Mouse (Mus musculus) G1E (cell line): ENCODE data around the gene Vmn1r174. TPM values are rescaled to one million over a fixed set of nuclear protein-coding genes. Genes with fewer than 3 reads are reported as not detected.
"Not testable (repeated sequence)": the region's sequence is repeated elsewhere in the genome, so short reads cannot be mapped to it uniquely, and the experiment has no call there.

Source experiments
- ATAC-seq: 2 replicates; pipeline ENCODE4 v1.8.0; 2016; ENCODE audit warnings: mild to moderate bottlenecking; ENCODE audit not compliant: insufficient number of reproducible peaks, poor library complexity, low FRiP score, severe bottlenecking; ENCODE audit errors: extremely low read depth
- DNase-seq: peaks from one replicate; pipeline ENCODE4 v3.0.0; 2012; ENCODE audit warnings: low spot score
- H3K27me3 ChIP-seq: 2 replicates; pipeline ENCODE4 v1.6.1; 2012; ENCODE audit warnings: mild to moderate bottlenecking, low read length, inconsistent platforms; ENCODE audit not compliant: insufficient read depth
- H3K36me3 ChIP-seq: replicated peaks from 2 replicates; pipeline ENCODE3; 2012; ENCODE audit warnings: mild to moderate bottlenecking, inconsistent platforms
- H3K4me1 ChIP-seq: 2 replicates; pipeline ENCODE4 v1.6.1; 2012; ENCODE audit warnings: low read depth, low read length, inconsistent platforms, mixed read lengths; ENCODE audit not compliant: insufficient read depth
- H3K4me3 ChIP-seq: 2 replicates; pipeline ENCODE4 v1.5.1; 2012; ENCODE audit warnings: low read depth, mild to moderate bottlenecking, inconsistent platforms, low read length, moderate library complexity, mixed read lengths
- H3K9me3 ChIP-seq: replicated peaks from 2 replicates; pipeline ENCODE4 v1.6.1; 2012; ENCODE audit warnings: inconsistent platforms
- CTCF ChIP-seq: IDR thresholded peaks from 2 replicates; pipeline ENCODE4 v1.5.1; 2012; ENCODE audit warnings: low read depth, low read length, inconsistent platforms, mixed read lengths
- GATA1 ChIP-seq: IDR thresholded peaks from 2 replicates; pipeline ENCODE4 v1.6.1; 2012; ENCODE audit warnings: borderline replicate concordance, low read length, inconsistent platforms, mixed read lengths
- GATA2 ChIP-seq: IDR thresholded peaks from 2 replicates; pipeline ENCODE4 v1.6.1; 2012; ENCODE audit warnings: low read depth, low read length, inconsistent platforms, borderline replicate concordance
- POLR2AphosphoS5 ChIP-seq: IDR thresholded peaks from 2 replicates; pipeline ENCODE4 v1.6.1; 2012; ENCODE audit warnings: low read depth, low read length, inconsistent platforms; ENCODE audit not compliant: insufficient replicate concordance
- TAL1 ChIP-seq: conservative IDR thresholded peaks from 2 replicates; pipeline ENCODE4 v1.6.1; 2012; ENCODE audit warnings: low read depth, low read length, inconsistent platforms, mixed read lengths
- polyA plus RNA-seq: library from polyadenylated mRNA; stranded (reverse); fragments of >175 nt; gene quantifications from 2 replicates; pipeline ENCODE4 v1.2.3, GENCODE M21; 2012
- total RNA-seq, 2 experiments: library from RNA; stranded (forward) in 1 of 2; stranded (reverse) in 1 of 2; fragments of 200-1000 nt in 1 of 2; fragments of >200 nt in 1 of 2; fragmentation: Nextera tagmentation in 1 of 2; gene quantifications; 2 replicates each; pipeline ENCODE4 v1.2.3; 2014 to 2017

Gene Vmn1r174
- not detected in 2 replicates for total RNA-seq (2014; fragmentation: Nextera tagmentation)
- 0.06 and 0.60 TPM in 2 replicates for total RNA-seq (2017)
- polyA plus RNA-seq = not detected in 2 replicates

DNA sequence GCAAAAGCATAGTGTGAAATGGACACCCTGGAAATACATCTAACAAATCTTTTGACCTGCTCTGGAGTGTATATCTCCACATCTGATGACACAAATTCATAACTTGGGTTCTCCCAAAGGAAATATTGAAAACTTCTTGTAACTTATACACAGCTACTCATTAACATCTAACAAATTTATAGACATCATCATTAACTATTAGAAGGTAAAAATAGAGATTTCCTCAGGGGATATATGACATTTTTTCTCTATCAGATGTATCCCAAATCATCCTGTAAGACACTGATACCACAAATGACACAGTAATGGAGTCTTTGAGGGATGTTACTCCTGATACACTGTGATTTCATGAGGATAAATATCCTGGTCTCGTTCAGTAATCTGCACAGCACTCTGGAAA is at the start of gene Vmn1r174:
TSS of gene Vmn1r174 (plus strand) at position 301 of the 400 bp plus-strand sequence.
- H3K4me1 ChIP-seq, H3K36me3 ChIP-seq, DNase-seq, ATAC-seq, H3K4me3 ChIP-seq, H3K27me3 ChIP-seq, H3K9me3 ChIP-seq: not testable (repeated sequence)

DNA sequence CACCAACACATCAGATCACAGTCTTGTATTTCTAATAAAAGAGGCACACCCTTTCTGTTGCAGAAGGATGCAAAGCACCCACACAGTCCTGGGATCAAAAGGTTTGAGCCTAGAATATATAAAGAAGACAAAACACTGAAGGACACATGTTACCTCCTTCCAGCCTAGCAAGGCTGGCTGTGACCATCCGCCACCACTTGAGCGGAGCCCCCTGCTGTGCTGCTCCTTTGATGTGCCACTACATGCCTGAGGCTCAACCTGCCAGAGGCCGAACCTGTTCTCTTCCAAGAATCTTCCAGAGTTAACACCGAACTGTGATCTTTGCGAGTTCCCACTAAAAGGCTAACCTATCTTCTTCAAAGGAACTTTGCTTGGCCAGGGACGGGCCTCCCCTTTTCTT is 32.5 kb downstream of the Vmn1r174 start:
- ATAC-seq = no peak
- TF ChIP-seq TAL1 (no peak), GATA2 (no peak), POLR2AphosphoS5 (no peak), GATA1 (no peak), CTCF (no peak)
- no peak for DNase-seq
- peaks cover 10% of the 10 kb centered on the region; the same call in 1 of the 2 replicates for H3K9me3 ChIP-seq
- H3K27me3 ChIP-seq = no peaks in the 10 kb centered on the region
- H3K36me3 ChIP-seq = no peaks in the 10 kb centered on the region
- no peaks in the 10 kb centered on the region for H3K4me1 ChIP-seq
- H3K4me3 ChIP-seq = no peak overlapping the region

DNA sequence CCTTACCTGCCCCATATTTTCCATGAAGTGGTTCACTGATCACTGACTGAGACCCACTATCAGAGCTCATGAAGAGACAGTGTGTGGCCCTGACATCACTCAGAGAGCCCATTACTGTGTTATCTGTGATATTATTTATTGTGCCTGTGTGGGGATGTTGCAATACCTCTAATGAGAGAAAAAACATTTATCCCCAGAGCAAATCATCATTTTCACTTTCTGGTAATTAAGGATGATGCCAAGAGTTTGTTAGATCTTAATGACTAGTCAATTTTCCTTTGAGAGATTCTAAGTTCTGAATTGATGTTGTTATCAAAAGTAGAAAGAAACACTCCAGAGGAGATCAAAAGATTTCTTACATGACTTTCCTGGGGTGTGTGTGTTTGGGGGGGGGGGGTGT is 58.5 kb downstream of the Vmn1r174 start, which contains the start of gene Vmn1r175:
TSS of gene Vmn1r175 (minus strand) at position 101 of the 400 bp plus-strand sequence.
- not testable (repeated sequence) for H3K36me3 ChIP-seq, H3K9me3 ChIP-seq, H3K4me3 ChIP-seq, DNase-seq, H3K4me1 ChIP-seq, ATAC-seq, H3K27me3 ChIP-seq

Other genes starting within 250 kb of the Vmn1r174 start
- gene Vmn1r167, start 245.1 kb upstream of the Vmn1r174 start, total RNA-seq (2014; fragmentation: Nextera tagmentation) = not detected in 2 replicates
- gene Vmn1r167, start 245.1 kb upstream of the Vmn1r174 start, total RNA-seq (2017) = 0.05 TPM in 1 of 2 replicates, not detected in the other
- not detected in 2 replicates for gene Vmn1r167, start 245.1 kb upstream of the Vmn1r174 start, polyA plus RNA-seq
- not detected in 2 replicates for gene Vmn1r168, start 212.5 kb upstream of the Vmn1r174 start, total RNA-seq (2014; fragmentation: Nextera tagmentation)
- gene Vmn1r168, start 212.5 kb upstream of the Vmn1r174 start, total RNA-seq (2017) = 0.17 and 0.60 TPM in 2 replicates
- not detected in 2 replicates for gene Vmn1r168, start 212.5 kb upstream of the Vmn1r174 start, polyA plus RNA-seq
- not detected in 2 replicates for gene Vmn1r169, start 176.7 kb upstream of the Vmn1r174 start, total RNA-seq (2014; fragmentation: Nextera tagmentation)
- 0.11 TPM in 1 of 2 replicates, not detected in the other for gene Vmn1r169, start 176.7 kb upstream of the Vmn1r174 start, total RNA-seq (2017)
- not detected in 2 replicates for gene Vmn1r169, start 176.7 kb upstream of the Vmn1r174 start, polyA plus RNA-seq
- gene Vmn1r170, start 146.1 kb upstream of the Vmn1r174 start, total RNA-seq (2014; fragmentation: Nextera tagmentation) = not detected in 2 replicates
- gene Vmn1r170, start 146.1 kb upstream of the Vmn1r174 start, total RNA-seq (2017) = not detected in 2 replicates
- gene Vmn1r170, start 146.1 kb upstream of the Vmn1r174 start, polyA plus RNA-seq = not detected in 2 replicates
- gene Vmn1r171, start 121.5 kb upstream of the Vmn1r174 start, total RNA-seq (2014; fragmentation: Nextera tagmentation) = not detected in 2 replicates
- 0.23 TPM in 1 of 2 replicates, not detected in the other for gene Vmn1r171, start 121.5 kb upstream of the Vmn1r174 start, total RNA-seq (2017)
- not detected in 2 replicates for gene Vmn1r171, start 121.5 kb upstream of the Vmn1r174 start, polyA plus RNA-seq
- gene Vmn1r172, start 94.0 kb upstream of the Vmn1r174 start, total RNA-seq (2014; fragmentation: Nextera tagmentation) = not detected in 2 replicates
- gene Vmn1r172, start 94.0 kb upstream of the Vmn1r174 start, total RNA-seq (2017) = 0.11 TPM in 1 of 2 replicates, not detected in the other
- not detected in 2 replicates for gene Vmn1r172, start 94.0 kb upstream of the Vmn1r174 start, polyA plus RNA-seq
- gene Vmn1r173, start 51.6 kb upstream of the Vmn1r174 start, total RNA-seq (2014; fragmentation: Nextera tagmentation) = not detected in 2 replicates
- gene Vmn1r173, start 51.6 kb upstream of the Vmn1r174 start, total RNA-seq (2017) = 0.05 and 0.12 TPM in 2 replicates
- not detected in 2 replicates for gene Vmn1r173, start 51.6 kb upstream of the Vmn1r174 start, polyA plus RNA-seq
- gene Vmn1r175, start 58.4 kb downstream of the Vmn1r174 start, total RNA-seq (2014; fragmentation: Nextera tagmentation) = not detected in 2 replicates
- gene Vmn1r175, start 58.4 kb downstream of the Vmn1r174 start, total RNA-seq (2017) = 0.27 TPM in 1 of 2 replicates, not detected in the other
- not detected in 2 replicates for gene Vmn1r175, start 58.4 kb downstream of the Vmn1r174 start, polyA plus RNA-seq
- not detected in 2 replicates for gene Vmn1r176, start 85.1 kb downstream of the Vmn1r174 start, total RNA-seq (2014; fragmentation: Nextera tagmentation)
- gene Vmn1r176, start 85.1 kb downstream of the Vmn1r174 start, total RNA-seq (2017) = 0.05 TPM in 1 of 2 replicates, not detected in the other
- not detected in 2 replicates for gene Vmn1r176, start 85.1 kb downstream of the Vmn1r174 start, polyA plus RNA-seq
- not detected in 2 replicates for gene Vmn1r177, start 114.2 kb downstream of the Vmn1r174 start, total RNA-seq (2014; fragmentation: Nextera tagmentation)
- gene Vmn1r177, start 114.2 kb downstream of the Vmn1r174 start, total RNA-seq (2017) = not detected in 2 replicates
- not detected in 2 replicates for gene Vmn1r177, start 114.2 kb downstream of the Vmn1r174 start, polyA plus RNA-seq
- not detected in 2 replicates for gene Vmn1r178, start 139.7 kb downstream of the Vmn1r174 start, total RNA-seq (2014; fragmentation: Nextera tagmentation)
- gene Vmn1r178, start 139.7 kb downstream of the Vmn1r174 start, total RNA-seq (2017) = 0.17 TPM in 1 of 2 replicates, not detected in the other
- gene Vmn1r178, start 139.7 kb downstream of the Vmn1r174 start, polyA plus RNA-seq = not detected in 2 replicates
- not detected in 2 replicates for gene Vmn1r179, start 174.7 kb downstream of the Vmn1r174 start, total RNA-seq (2014; fragmentation: Nextera tagmentation)
- gene Vmn1r179, start 174.7 kb downstream of the Vmn1r174 start, total RNA-seq (2017) = 0.06 TPM in 1 of 2 replicates, not detected in the other
- gene Vmn1r179, start 174.7 kb downstream of the Vmn1r174 start, polyA plus RNA-seq = not detected in 2 replicates
- gene Vmn1r180, start 198.4 kb downstream of the Vmn1r174 start, total RNA-seq (2014; fragmentation: Nextera tagmentation) = not detected in 2 replicates
- gene Vmn1r180, start 198.4 kb downstream of the Vmn1r174 start, total RNA-seq (2017) = 0.06 and 0.11 TPM in 2 replicates
- not detected in 2 replicates for gene Vmn1r180, start 198.4 kb downstream of the Vmn1r174 start, polyA plus RNA-seq
- not detected in 2 replicates for gene Vmn1r181, start 222.3 kb downstream of the Vmn1r174 start, total RNA-seq (2014; fragmentation: Nextera tagmentation)
- gene Vmn1r181, start 222.3 kb downstream of the Vmn1r174 start, total RNA-seq (2017) = 0.05 and 0.06 TPM in 2 replicates
- not detected in 2 replicates for gene Vmn1r181, start 222.3 kb downstream of the Vmn1r174 start, polyA plus RNA-seq
- not detected in 2 replicates for gene V1rd19, start 249.4 kb downstream of the Vmn1r174 start, total RNA-seq (2014; fragmentation: Nextera tagmentation)
- 0.23 TPM in 1 of 2 replicates, not detected in the other for gene V1rd19, start 249.4 kb downstream of the Vmn1r174 start, total RNA-seq (2017)
- gene V1rd19, start 249.4 kb downstream of the Vmn1r174 start, polyA plus RNA-seq = not detected in 2 replicates